Mouse (Mus musculus) lung, embryonic 14.5 days (tissue): ENCODE data around the gene Ang4. TPM values are rescaled to one million over a fixed set of nuclear protein-coding genes. Genes with fewer than 3 reads are reported as not detected.

ENCODE experiments used
- ATAC-seq: fragments of 200-750 bp; cut with Nextera tagmentation; 2 replicates; pipeline ENCODE4 v1.8.0; 2017; ENCODE audit warnings: mild to moderate bottlenecking, moderate TSS enrichment, moderate library complexity; ENCODE audit not compliant: insufficient read depth
- DNase-seq: peaks from one replicate; pipeline ENCODE4 v3.0.0-alpha.2; 2015
- H3K27ac ChIP-seq: fragments of 300-500 bp; sonication (generic); 2 replicates; pipeline ENCODE4 v1.5.1; 2014; ENCODE audit warnings: low read depth, mild to moderate bottlenecking, moderate library complexity
- H3K27me3 ChIP-seq: fragments of 300-500 bp; sonication (generic); 2 replicates; pipeline ENCODE4 v1.6.1; 2014; ENCODE audit warnings: low read length, control low read depth; ENCODE audit not compliant: insufficient read depth
- H3K36me3 ChIP-seq: fragments of 300-500 bp; sonication (generic); 2 replicates; pipeline ENCODE4 v1.6.1; 2014; ENCODE audit warnings: control low read depth; ENCODE audit not compliant: insufficient read depth
- H3K4me1 ChIP-seq: fragments of 300-500 bp; sonication (generic); 2 replicates; pipeline ENCODE4 v1.6.1; 2014; ENCODE audit warnings: antibody characterized with exemption, control low read depth; ENCODE audit not compliant: insufficient read depth
- H3K4me2 ChIP-seq: fragments of 300-500 bp; sonication (generic); 2 replicates; pipeline ENCODE4 v1.6.1; 2014; ENCODE audit warnings: mild to moderate bottlenecking
- H3K4me3 ChIP-seq: fragments of 300-500 bp; sonication (generic); 2 replicates; pipeline ENCODE4 v1.5.1; 2014; ENCODE audit warnings: low read depth, low read length
- H3K9ac ChIP-seq: fragments of 300-500 bp; sonication (generic); 2 replicates; pipeline ENCODE4 v1.6.1; 2014
- H3K9me3 ChIP-seq: fragments of 300-500 bp; sonication (generic); 2 replicates; pipeline ENCODE4 v1.6.1; 2016; ENCODE audit warnings: low read depth, low read length, control low read depth
- CTCF ChIP-seq: IDR thresholded peaks from 2 replicates; pipeline ENCODE4 v1.5.1; 2016; ENCODE audit warnings: antibody characterized with exemption, low read depth
- WGBS: fragments of 180-500 bp; shearing (Covaris S2); extraction: QIAGEN DNeasy Blood & Tissue Kit; methylation state at CpG from one replicate; pipeline ENCODE4 v1.1.7; 2014; 5-methylcytosine and 5-hydroxymethylcytosine counted together
- polyA plus RNA-seq: library from polyadenylated mRNA; unstranded; fragments of >200 nt; fragmentation: Nextera tagmentation; extraction: Ambion mirVana; gene quantifications from 2 replicates; pipeline ENCODE4 v1.2.1, GENCODE M21; 2014

Gene Ang4
- polyA plus RNA-seq, 1 experiment from 2014 or later, result not detected

- 22% methylated on average over 12 of the region's 12 CpGs for WGBS
- Histone ChIP-seq H3K4me3 (no peak overlapping the region), H3K27ac (no peak overlapping the region), H3K9me3 (no peaks in the 10 kb centered on the region), H3K27me3 (peaks cover 40% of the 10 kb centered on the region), H3K9ac (no peak overlapping the region), H3K36me3 (no peaks in the 10 kb centered on the region), H3K4me2 (no peak overlapping the region), H3K4me1 (no peaks in the 10 kb centered on the region)
- ATAC-seq, result no peak
- TF ChIP-seq CTCF, result no peak
- DNase-seq, result no peak
These were observed 35.4 kb downstream of the Ang4 start for GRCm38 (mm10) chr14:51737967-51738366.

GRCm38 (mm10) chr14:51717083-51717482 is 56.3 kb downstream of the Ang4 start, which contains the start of gene Gm5800:
Gene Gm5800, minus strand, starts transcription at chr14:51717183.
- ATAC-seq, result no peak
- 42% methylated on average over 1 of the region's 1 CpGs for WGBS
- no peaks in the 10 kb centered on the region for H3K27me3 ChIP-seq
- DNase-seq, result no peak
- H3K27ac ChIP-seq, result no peak within 1 kb of the TSS
- no peak for TF ChIP-seq CTCF
- H3K4me3 ChIP-seq, result no peak within 1 kb of the TSS
- H3K9me3 ChIP-seq, result no peaks in the 10 kb centered on the region
- H3K9ac ChIP-seq, result no peak within 1 kb of the TSS
- H3K4me1 ChIP-seq, result no peaks in the 10 kb centered on the region
- no peaks in the 10 kb centered on the region for H3K36me3 ChIP-seq
- no peak within 1 kb of the TSS for H3K4me2 ChIP-seq

Other genes starting within 250 kb of the Ang4 start
- not detected in 2 replicates for gene Gm5622, start 220.8 kb downstream of the Ang4 start, polyA plus RNA-seq
- not detected in 2 replicates for gene Gm17175, start 199.5 kb downstream of the Ang4 start, polyA plus RNA-seq
- not detected in 2 replicates for gene Gm17174, start 181.5 kb downstream of the Ang4 start, polyA plus RNA-seq
- gene Gm17078, start 162.3 kb downstream of the Ang4 start, polyA plus RNA-seq, result not detected in 2 replicates
- not detected in 2 replicates for gene Gm4181, start 137.9 kb downstream of the Ang4 start, polyA plus RNA-seq
- gene Gm17079, start 78.1 kb downstream of the Ang4 start, polyA plus RNA-seq, result not detected in 2 replicates
- gene Gm5800, start 56.4 kb downstream of the Ang4 start, polyA plus RNA-seq, result not detected in 2 replicates
- gene AY358078, start 26.5 kb upstream of the Ang4 start, polyA plus RNA-seq, result not detected in 2 replicates
- gene Ear6, start 80.1 kb upstream of the Ang4 start, polyA plus RNA-seq, result not detected in 2 replicates
- 32.4 and 38.4 TPM in 2 replicates for gene Mettl17, start 111.3 kb upstream of the Ang4 start, polyA plus RNA-seq
- 0.07 and 0.42 TPM in 2 replicates for gene Slc39a2, start 119.3 kb upstream of the Ang4 start, polyA plus RNA-seq
- 22.7 and 24.0 TPM in 2 replicates for gene Ndrg2, start 140.6 kb upstream of the Ang4 start, polyA plus RNA-seq
- not detected in 2 replicates for gene Tppp2, start 144.8 kb upstream of the Ang4 start, polyA plus RNA-seq
- not detected in 2 replicates for gene Rnase13, start 149.2 kb upstream of the Ang4 start, polyA plus RNA-seq
- gene Arhgef40, start 211.1 kb upstream of the Ang4 start, polyA plus RNA-seq, result 96.8 and 108 TPM in 2 replicates
- 0.35 and 0.74 TPM in 2 replicates for gene Tmem253, start 242.1 kb upstream of the Ang4 start, polyA plus RNA-seq
- gene Zfp219, start 247.1 kb upstream of the Ang4 start, polyA plus RNA-seq, result 25.8 and 28.3 TPM in 2 replicates